Mouse (Mus musculus): Measurements from ENCODE around the gene Hdac9. TPM values are rescaled to one million over a fixed set of nuclear protein-coding genes. Genes with fewer than 3 reads are reported as not detected.

Hdac9 gene
- polyA plus RNA-seq, 1 experiment from 2014 or later, result 3.2 TPM

GRCm38 (mm10) chr12:34498751-34499626 lies 417.9 kb downstream of the Hdac9 start:
- WGBS, result 58% methylated on average over 9 of the region's 9 CpGs

GRCm38 (mm10) chr12:34498331-34498730 lies 418.6 kb downstream of the Hdac9 start:
- Histone ChIP-seq H3K36me3 (ENCODE audit: control insufficient read depth, insufficient read depth, low read length) (no peaks in the 10 kb centered on the region), H3K27ac (ENCODE audit: low read length) (no peak overlapping the region), H3K4me3 (ENCODE audit: low read length) (no peak overlapping the region), H3K27me3 (replicated peaks; ENCODE audit: control insufficient read depth, insufficient read depth, low read length) (no peaks in the 10 kb centered on the region), H3K4me1 (ENCODE audit: control insufficient read depth, insufficient read depth, low read length) (no peaks in the 10 kb centered on the region), H3K9ac (ENCODE audit: low read depth, low read length) (no peak overlapping the region), H3K9me3 (ENCODE audit: control insufficient read depth, low read length) (no peaks in the 10 kb centered on the region), H3K4me2 (ENCODE audit: low read depth, low read length) (no peak overlapping the region)
- ATAC-seq, result no peak
- 81% methylated on average over 8 of the region's 8 CpGs for WGBS

More at GRCm38 (mm10) chr12:34498751-34499626, 417.9 kb downstream of the Hdac9 start:
- no peak for ATAC-seq
- no peak overlapping the region for H3K9ac ChIP-seq (ENCODE audit: low read depth, low read length)
- no peak overlapping the region for H3K4me3 ChIP-seq (ENCODE audit: low read length)
- no peaks in the 10 kb centered on the region for H3K9me3 ChIP-seq (ENCODE audit: control insufficient read depth, low read length)
- H3K27ac ChIP-seq (ENCODE audit: low read length), result no peak overlapping the region
- no peaks in the 10 kb centered on the region for H3K4me1 ChIP-seq (ENCODE audit: control insufficient read depth, insufficient read depth, low read length)
- H3K27me3 ChIP-seq (replicated peaks; ENCODE audit: control insufficient read depth, insufficient read depth, low read length), result no peaks in the 10 kb centered on the region
- no peaks in the 10 kb centered on the region for H3K36me3 ChIP-seq (ENCODE audit: control insufficient read depth, insufficient read depth, low read length)
- H3K4me2 ChIP-seq (ENCODE audit: low read depth, low read length), result no peak overlapping the region

DNA sequence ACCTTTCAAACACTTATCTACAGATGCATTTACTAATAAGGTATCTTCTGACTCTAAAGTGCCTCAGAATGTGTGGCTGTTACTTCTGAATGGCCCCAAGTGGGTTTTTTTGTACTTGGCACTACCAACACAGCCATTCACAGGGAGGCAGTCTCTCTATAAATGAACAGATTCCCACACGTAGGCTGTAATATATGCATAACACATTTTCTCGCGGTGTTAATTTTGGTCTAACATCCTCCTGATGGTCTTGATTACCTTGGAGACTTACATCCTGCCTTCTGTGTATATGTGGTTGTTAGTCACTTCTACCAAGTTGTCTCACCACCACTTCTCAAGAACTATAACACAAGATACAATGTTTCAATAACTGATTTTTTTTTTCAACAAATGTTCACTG lies 419.2 kb downstream of the Hdac9 start:
- Histone ChIP-seq H3K36me3 (ENCODE audit: control insufficient read depth, insufficient read depth, low read length) (no peaks in the 10 kb centered on the region), H3K4me3 (ENCODE audit: low read length) (no peak overlapping the region), H3K4me1 (ENCODE audit: control insufficient read depth, insufficient read depth, low read length) (no peaks in the 10 kb centered on the region), H3K9ac (ENCODE audit: low read depth, low read length) (no peak overlapping the region), H3K27ac (ENCODE audit: low read length) (no peak overlapping the region), H3K27me3 (replicated peaks; ENCODE audit: control insufficient read depth, insufficient read depth, low read length) (no peaks in the 10 kb centered on the region), H3K4me2 (ENCODE audit: low read depth, low read length) (no peak overlapping the region), H3K9me3 (ENCODE audit: control insufficient read depth, low read length) (no peaks in the 10 kb centered on the region)
- no peak for ATAC-seq
- 80% methylated on average over 3 of the region's 3 CpGs for WGBS

DNA sequence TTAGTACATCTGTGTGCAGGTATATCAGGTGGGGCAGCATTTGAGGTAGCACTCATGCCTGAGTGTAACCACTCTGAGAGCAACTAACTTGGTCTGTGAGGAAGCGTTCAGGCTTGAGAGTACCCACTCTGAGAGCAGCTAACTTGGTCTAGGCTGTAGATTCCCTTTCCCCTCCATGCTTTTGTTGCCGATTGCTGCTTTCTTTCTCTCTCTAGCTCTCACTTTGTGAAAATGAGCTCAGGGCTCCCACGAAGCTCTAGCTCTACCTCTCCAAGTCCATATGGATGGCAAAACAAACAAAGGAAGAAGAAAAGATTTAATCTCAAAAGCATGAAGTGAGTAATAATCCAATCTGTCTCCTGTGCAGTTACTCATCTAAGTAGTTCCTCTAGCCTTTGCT lies 421.0 kb downstream of the Hdac9 start:
- no peaks in the 10 kb centered on the region for H3K36me3 ChIP-seq (ENCODE audit: control insufficient read depth, insufficient read depth, low read length)
- H3K4me2 ChIP-seq (ENCODE audit: low read depth, low read length), result no peak overlapping the region
- 56% methylated on average over 3 of the region's 3 CpGs for WGBS
- ATAC-seq, result no peak
- H3K4me1 ChIP-seq (ENCODE audit: control insufficient read depth, insufficient read depth, low read length), result no peaks in the 10 kb centered on the region
- no peak overlapping the region for H3K27ac ChIP-seq (ENCODE audit: low read length)
- no peaks in the 10 kb centered on the region for H3K9me3 ChIP-seq (ENCODE audit: control insufficient read depth, low read length)
- H3K27me3 ChIP-seq (replicated peaks; ENCODE audit: control insufficient read depth, insufficient read depth, low read length), result no peaks in the 10 kb centered on the region
- no peak overlapping the region for H3K4me3 ChIP-seq (ENCODE audit: low read length)
- no peak overlapping the region for H3K9ac ChIP-seq (ENCODE audit: low read depth, low read length)

- Histone ChIP-seq H3K9me3 (ENCODE audit: control insufficient read depth, low read length) (no peaks in the 10 kb centered on the region), H3K4me3 (ENCODE audit: low read length) (no peak overlapping the region), H3K27me3 (replicated peaks; ENCODE audit: control insufficient read depth, insufficient read depth, low read length) (no peaks in the 10 kb centered on the region), H3K4me1 (ENCODE audit: control insufficient read depth, insufficient read depth, low read length) (no peaks in the 10 kb centered on the region), H3K36me3 (ENCODE audit: control insufficient read depth, insufficient read depth, low read length) (no peaks in the 10 kb centered on the region), H3K27ac (ENCODE audit: low read length) (no peak overlapping the region), H3K4me2 (ENCODE audit: low read depth, low read length) (no peak overlapping the region), H3K9ac (ENCODE audit: low read depth, low read length) (no peak overlapping the region)
- ATAC-seq, result no peak
Measured at GRCm38 (mm10) chr12:34489629-34490028, 427.3 kb downstream of the Hdac9 start.

GRCm38 (mm10) chr12:34487666-34488065 lies 429.2 kb downstream of the Hdac9 start:
- 76% methylated on average over 1 of the region's 1 CpGs for WGBS
- ATAC-seq, result no peak

DNA sequence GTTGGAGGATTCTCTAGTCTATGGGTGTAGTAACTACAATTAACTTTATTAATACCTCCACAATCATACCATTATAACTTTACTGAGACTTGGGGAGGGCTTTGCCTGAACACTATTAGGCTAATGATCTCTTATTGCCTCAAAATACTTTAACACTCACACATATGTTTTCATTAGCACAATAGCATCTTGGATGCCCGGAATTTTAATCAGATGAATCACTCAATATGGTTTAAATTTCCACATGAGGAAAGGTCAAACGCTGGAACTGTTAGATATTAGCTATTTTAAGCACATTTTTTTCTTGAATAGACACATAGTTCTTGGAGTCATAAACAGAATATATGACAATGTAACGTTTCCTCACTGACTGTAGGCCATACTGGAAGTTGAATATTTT lies 429.9 kb downstream of the Hdac9 start:
- Histone ChIP-seq H3K9me3 (ENCODE audit: control insufficient read depth, low read length) (no peaks in the 10 kb centered on the region), H3K4me2 (ENCODE audit: low read depth, low read length) (no peak overlapping the region), H3K27me3 (replicated peaks; ENCODE audit: control insufficient read depth, insufficient read depth, low read length) (no peaks in the 10 kb centered on the region), H3K36me3 (ENCODE audit: control insufficient read depth, insufficient read depth, low read length) (no peaks in the 10 kb centered on the region), H3K9ac (ENCODE audit: low read depth, low read length) (no peak overlapping the region), H3K4me1 (ENCODE audit: control insufficient read depth, insufficient read depth, low read length) (no peaks in the 10 kb centered on the region), H3K27ac (ENCODE audit: low read length) (no peak overlapping the region), H3K4me3 (ENCODE audit: low read length) (no peak overlapping the region)
- 56% methylated on average over 3 of the region's 3 CpGs for WGBS
- ATAC-seq, result no peak

More at GRCm38 (mm10) chr12:34487666-34488065, 429.2 kb downstream of the Hdac9 start:
- H3K4me2 ChIP-seq (ENCODE audit: low read depth, low read length), result no peak overlapping the region
- no peaks in the 10 kb centered on the region for H3K36me3 ChIP-seq (ENCODE audit: control insufficient read depth, insufficient read depth, low read length)
- no peak overlapping the region for H3K9ac ChIP-seq (ENCODE audit: low read depth, low read length)
- H3K4me1 ChIP-seq (ENCODE audit: control insufficient read depth, insufficient read depth, low read length), result no peaks in the 10 kb centered on the region
- no peak overlapping the region for H3K4me3 ChIP-seq (ENCODE audit: low read length)
- H3K9me3 ChIP-seq (ENCODE audit: control insufficient read depth, low read length), result no peaks in the 10 kb centered on the region
- H3K27me3 ChIP-seq (replicated peaks; ENCODE audit: control insufficient read depth, insufficient read depth, low read length), result no peaks in the 10 kb centered on the region
- H3K27ac ChIP-seq (ENCODE audit: low read length), result no peak overlapping the region

GRCm38 (mm10) chr12:34486016-34486415 lies 430.9 kb downstream of the Hdac9 start:
- Histone ChIP-seq H3K4me2 (ENCODE audit: low read depth, low read length) (no peak overlapping the region), H3K4me1 (ENCODE audit: control insufficient read depth, insufficient read depth, low read length) (no peaks in the 10 kb centered on the region), H3K4me3 (ENCODE audit: low read length) (no peak overlapping the region), H3K9me3 (ENCODE audit: control insufficient read depth, low read length) (no peaks in the 10 kb centered on the region), H3K27ac (ENCODE audit: low read length) (no peak overlapping the region), H3K27me3 (replicated peaks; ENCODE audit: control insufficient read depth, insufficient read depth, low read length) (no peaks in the 10 kb centered on the region), H3K36me3 (ENCODE audit: control insufficient read depth, insufficient read depth, low read length) (no peaks in the 10 kb centered on the region), H3K9ac (ENCODE audit: low read depth, low read length) (no peak overlapping the region)
- WGBS, result 82% methylated on average over 2 of the region's 2 CpGs
- no peak for ATAC-seq

DNA sequence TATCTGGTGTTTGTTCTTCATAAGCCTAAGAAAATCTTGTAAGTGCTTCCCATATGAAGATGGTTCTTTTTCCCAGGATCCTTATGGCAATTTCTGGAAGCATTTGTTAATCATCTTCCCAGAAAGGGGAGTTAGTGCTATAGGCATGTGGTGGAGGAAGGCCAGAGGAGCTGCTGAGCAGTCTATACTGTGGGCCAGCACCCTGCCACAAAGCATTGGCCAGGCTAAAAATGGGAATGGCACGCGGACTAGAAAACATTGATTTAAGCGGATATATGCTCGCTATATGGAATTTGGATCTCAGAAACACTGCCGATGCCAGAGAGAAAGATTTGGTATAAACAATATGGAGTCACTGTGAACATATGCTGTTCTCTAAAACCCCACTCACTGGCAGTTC lies 435.2 kb downstream of the Hdac9 start:
- no peak overlapping the region for H3K27ac ChIP-seq (ENCODE audit: low read length)
- no peaks in the 10 kb centered on the region for H3K36me3 ChIP-seq (ENCODE audit: control insufficient read depth, insufficient read depth, low read length)
- 93% methylated on average over 5 of the region's 5 CpGs for WGBS
- H3K4me1 ChIP-seq (ENCODE audit: control insufficient read depth, insufficient read depth, low read length), result no peaks in the 10 kb centered on the region
- H3K9me3 ChIP-seq (ENCODE audit: control insufficient read depth, low read length), result no peaks in the 10 kb centered on the region
- ATAC-seq, result no peak
- H3K4me2 ChIP-seq (ENCODE audit: low read depth, low read length), result no peak overlapping the region
- H3K27me3 ChIP-seq (replicated peaks; ENCODE audit: control insufficient read depth, insufficient read depth, low read length), result no peaks in the 10 kb centered on the region
- H3K9ac ChIP-seq (ENCODE audit: low read depth, low read length), result no peak overlapping the region
- no peak overlapping the region for H3K4me3 ChIP-seq (ENCODE audit: low read length)

Data from intestine, embryonic 16.5 days (tissue).